Mouse (Mus musculus): ENCODE measurements around the gene Il17a.
"Not testable (repeated sequence)": the region's sequence is repeated elsewhere in the genome, so short reads cannot be mapped to it uniquely, and the experiment has no call there.

The Il17a gene

GRCm38 (mm10) chr1:20730903-20731302 is at the start of gene Il17a:
Gene Il17a (plus strand): TSS chr1:20730905.
- no peak for DNase-seq

- no peak for DNase-seq
Measured at GRCm38 (mm10) chr1:20682849-20683248, 47.9 kb upstream of the Il17a start.

- no peak for DNase-seq
Measured at GRCm38 (mm10) chr1:20683386-20683785, 47.3 kb upstream of the Il17a start.

DNA sequence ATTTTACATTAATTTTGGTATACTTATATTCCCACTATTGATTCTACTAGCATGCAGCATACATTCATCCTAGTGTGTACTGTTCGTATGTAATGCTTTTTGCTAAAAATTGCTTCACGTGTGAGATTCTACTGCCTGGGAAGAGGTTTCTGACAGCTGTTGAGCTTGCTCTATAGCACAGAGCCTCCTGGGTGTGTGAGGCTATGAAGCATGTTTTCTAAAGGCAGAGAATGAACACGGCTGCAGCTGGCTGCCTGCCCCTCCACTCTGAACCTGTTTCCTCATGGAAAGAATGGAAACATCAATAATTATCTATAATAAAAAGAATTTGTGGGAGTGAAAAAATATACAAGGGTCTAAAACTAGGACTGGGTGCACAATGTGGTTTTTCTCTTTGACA is 46.9 kb upstream of the Il17a start:
- no peak for DNase-seq

GRCm38 (mm10) chr1:20684403-20684802 is 46.3 kb upstream of the Il17a start:
- DNase-seq: no peak

DNA sequence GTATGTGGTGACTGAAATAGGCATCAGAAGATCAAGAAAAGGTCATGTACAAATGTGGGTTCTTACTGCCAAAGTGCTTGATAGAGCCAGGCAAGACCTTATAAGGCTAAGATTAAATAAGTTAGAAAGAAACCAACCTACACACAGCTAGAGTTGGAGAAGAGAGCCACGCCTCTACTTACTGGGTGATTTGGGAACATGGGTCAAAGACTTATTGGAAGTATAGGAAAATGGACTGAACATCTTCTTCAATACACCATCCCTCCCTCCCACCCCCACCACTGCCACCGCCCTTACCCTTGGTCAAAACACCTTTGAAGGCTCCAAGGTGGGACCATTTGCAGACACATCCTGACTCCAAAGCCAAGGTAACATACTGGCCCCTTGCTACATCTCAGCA is 45.3 kb upstream of the Il17a start:
- no peak for DNase-seq

- no peak for DNase-seq
Measured at GRCm38 (mm10) chr1:20685907-20686306, 44.8 kb upstream of the Il17a start.

GRCm38 (mm10) chr1:20691336-20691735 is 39.4 kb upstream of the Il17a start:
- no peak for DNase-seq

DNA sequence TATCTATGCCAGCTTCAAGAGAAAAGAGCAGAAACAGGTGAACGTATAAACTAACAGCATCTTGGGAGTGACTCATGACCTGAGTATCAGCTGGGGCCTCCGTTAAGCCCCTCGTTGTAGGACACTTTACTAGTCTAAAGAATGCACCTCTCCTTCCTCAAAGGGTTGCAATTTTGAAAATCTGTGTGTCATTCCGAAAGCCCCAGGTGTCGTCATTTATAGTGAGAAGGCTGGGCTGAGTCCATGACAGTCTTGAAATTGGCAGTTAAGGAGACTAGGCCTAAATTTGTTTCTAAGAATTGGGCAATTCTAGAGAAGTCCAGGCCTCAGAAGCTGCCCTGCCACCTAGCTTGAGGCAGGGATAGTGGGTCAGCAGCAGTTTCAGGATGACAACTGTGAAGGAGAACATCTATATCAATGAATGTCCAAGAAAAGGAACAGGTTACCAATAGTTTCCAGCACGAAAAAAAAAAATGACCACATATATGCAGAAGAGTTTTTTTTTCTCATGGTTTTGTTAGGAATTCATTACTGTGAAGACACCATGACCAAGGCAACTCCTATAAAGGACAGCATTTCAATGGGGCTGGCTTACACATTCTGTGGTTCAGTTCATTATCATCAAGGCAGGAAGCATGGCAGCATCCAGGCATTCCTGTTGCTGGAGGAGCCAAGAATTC is 36.9 kb upstream of the Il17a start:
- no peak for DNase-seq

GRCm38 (mm10) chr1:20700011-20700410 is 30.7 kb upstream of the Il17a start:
- no peak for DNase-seq

GRCm38 (mm10) chr1:20736572-20736971 is 5.9 kb downstream of the Il17a start:
- no peak for DNase-seq

GRCm38 (mm10) chr1:20738483-20738882 is 7.8 kb downstream of the Il17a start:
- no peak for DNase-seq

DNA sequence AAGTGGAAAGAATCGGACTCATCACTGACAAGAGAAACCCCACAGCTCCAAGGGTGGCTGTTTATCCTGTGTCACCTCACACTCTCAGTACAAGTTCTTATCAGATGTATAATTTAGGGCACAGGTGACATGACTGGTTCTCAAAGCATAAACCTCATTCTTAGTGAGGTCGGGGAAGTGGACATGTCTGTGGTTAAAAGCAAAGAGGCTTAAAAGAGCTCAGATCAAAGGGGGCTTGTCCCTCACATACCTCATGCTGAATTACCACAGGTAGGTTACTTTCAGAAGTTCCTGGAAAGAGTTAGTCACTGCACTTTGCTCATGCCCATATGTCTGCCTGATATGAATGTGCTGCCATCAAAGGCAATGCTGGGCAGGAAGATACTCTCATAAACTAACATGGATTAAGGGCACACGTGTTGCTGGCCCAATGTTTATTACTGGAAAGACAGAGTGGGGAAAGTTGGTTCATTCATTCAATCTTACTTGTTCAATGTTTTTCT is 9.8 kb downstream of the Il17a start:
- no peak for DNase-seq

DNA sequence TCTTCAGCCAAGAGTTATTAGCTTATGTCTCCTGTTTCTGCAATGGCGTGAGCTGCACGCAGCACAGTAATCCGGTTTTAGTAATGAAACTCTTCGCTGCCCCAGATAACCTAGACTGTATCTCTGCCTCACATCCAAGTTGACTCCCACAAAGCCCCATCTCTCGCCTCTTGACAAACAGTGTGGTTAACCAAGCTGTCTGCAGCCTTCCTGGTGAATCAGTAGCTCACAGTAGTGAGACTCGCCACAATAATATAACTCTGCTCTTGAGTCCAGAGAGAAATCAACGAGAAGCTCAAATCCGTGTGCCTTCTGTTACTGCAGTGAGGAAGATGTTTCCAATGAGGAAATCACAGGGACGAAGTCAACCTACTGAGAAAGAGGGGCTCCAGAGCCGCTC is 23.7 kb downstream of the Il17a start:
- no peak for DNase-seq

- DNase-seq: no peak
Measured at GRCm38 (mm10) chr1:20757586-20757985, 26.9 kb downstream of the Il17a start.

DNA sequence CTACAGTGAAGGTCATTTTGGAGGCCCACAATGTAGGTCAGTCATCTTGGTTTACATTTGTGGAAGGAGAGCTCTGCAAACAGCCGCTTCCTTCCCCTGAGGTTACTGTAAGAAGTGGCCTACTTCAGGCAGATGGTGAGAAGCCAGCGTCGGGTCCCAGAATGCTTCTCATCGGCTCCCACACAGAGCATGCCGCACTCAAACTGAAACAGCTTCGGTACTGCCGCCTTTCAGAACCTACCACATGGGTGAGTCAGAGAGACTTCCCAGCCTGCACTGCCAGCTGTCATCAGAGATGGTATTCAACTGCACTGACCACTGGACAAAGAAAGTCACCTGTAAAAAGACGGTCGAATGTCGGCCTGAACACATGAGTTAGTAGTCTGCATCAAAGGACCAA is 29.1 kb downstream of the Il17a start:
- peak; percentile 31 for DNase-seq

- no peak for DNase-seq
Measured at GRCm38 (mm10) chr1:20760331-20760730, 29.6 kb downstream of the Il17a start.

DNA sequence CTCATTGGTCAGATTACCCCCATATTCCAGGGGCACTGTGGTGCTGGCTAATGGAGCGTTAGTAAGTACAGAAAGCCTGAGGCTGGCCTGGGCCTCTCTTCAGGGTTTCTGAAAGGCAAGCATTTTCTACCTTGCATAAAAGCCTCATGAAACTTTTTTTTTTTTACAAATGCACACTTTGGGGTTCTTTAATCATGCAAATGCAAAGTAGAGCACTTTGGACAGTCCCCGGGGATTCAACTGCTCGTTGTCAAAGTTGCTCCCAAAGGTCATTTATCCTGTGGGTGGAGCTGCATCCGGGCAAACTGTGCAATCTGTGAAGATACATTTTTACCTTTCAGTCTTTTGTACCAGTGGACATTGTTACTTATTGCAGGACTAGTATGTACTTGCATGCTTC is 30.7 kb downstream of the Il17a start:
- DNase-seq: no peak

- DNase-seq: no peak
Measured at GRCm38 (mm10) chr1:20766526-20766925, 35.8 kb downstream of the Il17a start.

GRCm38 (mm10) chr1:20774026-20774730 is 43.5 kb downstream of the Il17a start:
- not testable (repeated sequence) for DNase-seq

DNA sequence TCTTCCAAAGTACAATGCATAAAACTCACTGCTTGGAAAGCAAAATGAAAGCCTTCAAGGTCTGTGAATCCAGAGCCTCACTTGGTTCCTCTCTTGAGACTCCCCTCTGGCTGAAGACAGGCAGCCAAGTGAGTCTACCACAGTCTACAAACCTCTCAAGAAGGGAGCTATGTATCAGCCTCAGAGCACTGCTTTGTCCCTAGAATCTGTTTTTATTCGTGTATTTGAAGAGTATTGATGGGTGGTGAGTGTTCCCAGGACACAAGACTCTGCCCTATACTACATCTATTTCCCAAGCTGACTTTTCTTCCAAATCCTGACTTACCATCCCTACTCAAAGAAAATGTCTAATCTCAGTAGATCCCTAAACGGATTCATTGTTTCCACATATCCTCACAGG is 47.7 kb downstream of the Il17a start:
- DNase-seq: no peak
